Mouse (Mus musculus) midbrain, embryonic 14.5 days (tissue): Measurements from ENCODE around the gene Ppp2r1b. TPM values are rescaled to one million over a fixed set of nuclear protein-coding genes. Genes with fewer than 3 reads are reported as not detected.

ENCODE experiments used
- ATAC-seq: fragments of 200-750 bp; cut with Nextera tagmentation; 2 replicates; pipeline ENCODE4 v1.8.0; 2017; ENCODE audit warnings: moderate number of reproducible peaks, moderate library complexity; ENCODE audit not compliant: low FRiP score, low TSS enrichment
- DNase-seq: peaks from one replicate; pipeline ENCODE4 v3.0.0-alpha.2; 2015
- H3K27ac ChIP-seq: fragments of 300-500 bp; sonication (generic); replicated peaks from 2 replicates; pipeline ENCODE4 v1.5.1; 2014; ENCODE audit warnings: mild to moderate bottlenecking, low read depth, low read length, moderate library complexity
- H3K27me3 ChIP-seq: fragments of 300-500 bp; sonication (generic); 2 replicates; pipeline ENCODE4 v1.6.1; 2014; ENCODE audit warnings: low read length, control low read depth, mixed read lengths; ENCODE audit not compliant: control insufficient read depth, insufficient read depth
- H3K36me3 ChIP-seq: fragments of 300-500 bp; sonication (generic); 2 replicates; pipeline ENCODE4 v1.6.1; 2014; ENCODE audit warnings: low read length, control low read depth; ENCODE audit not compliant: control insufficient read depth, insufficient read depth
- H3K4me1 ChIP-seq: fragments of 300-500 bp; sonication (generic); 2 replicates; pipeline ENCODE4 v1.6.1; 2014; ENCODE audit warnings: mild to moderate bottlenecking, antibody characterized with exemption, low read length, control low read depth; ENCODE audit not compliant: control insufficient read depth, insufficient read depth
- H3K4me2 ChIP-seq: fragments of 300-500 bp; sonication (generic); 2 replicates; pipeline ENCODE4 v1.6.1; 2014; ENCODE audit warnings: mild to moderate bottlenecking, low read length, moderate library complexity
- H3K4me3 ChIP-seq: fragments of 300-500 bp; sonication (generic); replicated peaks from 2 replicates; pipeline ENCODE4 v1.5.1; 2014; ENCODE audit warnings: low read depth, low read length
- H3K9ac ChIP-seq: fragments of 300-500 bp; sonication (generic); replicated peaks from 2 replicates; pipeline ENCODE4 v1.6.1; 2014; ENCODE audit warnings: mild to moderate bottlenecking, low read length, moderate library complexity
- H3K9me3 ChIP-seq: fragments of 300-500 bp; sonication (generic); 2 replicates; pipeline ENCODE4 v1.6.1; 2016; ENCODE audit warnings: low read length, control low read depth, mixed read lengths; ENCODE audit not compliant: control insufficient read depth
- WGBS: fragments of 180-500 bp; shearing (Covaris S2); extraction: QIAGEN DNeasy Blood & Tissue Kit; methylation state at CpG from one replicate; pipeline ENCODE4 v1.1.7; 2014; 5-methylcytosine and 5-hydroxymethylcytosine counted together
- polyA plus RNA-seq: library from polyadenylated mRNA; unstranded; fragments of >200 nt; fragmentation: Nextera tagmentation; extraction: Ambion mirVana; gene quantifications from 2 replicates; pipeline ENCODE4 v1.2.1, GENCODE M21; 2014

The Ppp2r1b gene
- polyA plus RNA-seq, 1 experiment from 2014 or later, result 47.8 TPM

GRCm38 (mm10) chr9:50900026-50900920 lies 55.2 kb downstream of the Ppp2r1b start:
- no peak for ATAC-seq
- H3K27ac ChIP-seq, result no peak overlapping the region
- no peak for DNase-seq

GRCm38 (mm10) chr9:50904196-50904847 lies 59.2 kb downstream of the Ppp2r1b start:
- H3K4me3 ChIP-seq, result no peak overlapping the region
- no peaks in the 10 kb centered on the region for H3K27me3 ChIP-seq
- H3K9ac ChIP-seq, result no peak overlapping the region
- 0 out of 2 replicates have a peak, but pooled peaks cover 4% of the 10 kb centered on the region for H3K36me3 ChIP-seq
- no peak for DNase-seq
- 84% methylated on average over 6 of the region's 6 CpGs for WGBS
- no peaks in the 10 kb centered on the region for H3K4me1 ChIP-seq
- ATAC-seq, result no peak
- H3K9me3 ChIP-seq, result no peaks in the 10 kb centered on the region
- H3K27ac ChIP-seq, result no peak overlapping the region
- no peak overlapping the region for H3K4me2 ChIP-seq

More at GRCm38 (mm10) chr9:50900026-50900920, 55.2 kb downstream of the Ppp2r1b start:
- H3K27me3 ChIP-seq, result no peaks in the 10 kb centered on the region
- H3K4me1 ChIP-seq, result no peaks in the 10 kb centered on the region
- no peak overlapping the region for H3K9ac ChIP-seq
- H3K4me3 ChIP-seq, result no peak overlapping the region
- no peaks in the 10 kb centered on the region for H3K9me3 ChIP-seq
- peaks cover 27% of the 10 kb centered on the region for H3K36me3 ChIP-seq
- no peak overlapping the region for H3K4me2 ChIP-seq
- WGBS, result 77% methylated on average over 7 of the region's 7 CpGs

- Histone ChIP-seq H3K9ac (no peak overlapping the region), H3K27ac (no peak overlapping the region), H3K4me2 (no peak overlapping the region), H3K9me3 (no peaks in the 10 kb centered on the region), H3K4me3 (no peak overlapping the region), H3K36me3 (0 out of 2 replicates have a peak, but pooled peaks cover 4% of the 10 kb centered on the region), H3K27me3 (no peaks in the 10 kb centered on the region), H3K4me1 (no peaks in the 10 kb centered on the region)
- no peak for DNase-seq
- ATAC-seq, result no peak
- WGBS, result 94% methylated on average over 3 of the region's 3 CpGs
Observed at GRCm38 (mm10) chr9:50905321-50905720, 60.2 kb downstream of the Ppp2r1b start.

- DNase-seq (no peak), ATAC-seq (no peak)
- H3K9me3 ChIP-seq, result no peaks in the 10 kb centered on the region
- no peaks in the 10 kb centered on the region for H3K27me3 ChIP-seq
- 0 out of 2 replicates have a peak, but pooled peaks cover 3% of the 10 kb centered on the region for H3K4me1 ChIP-seq
- H3K4me3 ChIP-seq, result no peak overlapping the region
- no peak overlapping the region for H3K4me2 ChIP-seq
- H3K9ac ChIP-seq, result no peak overlapping the region
- 77% methylated on average over 7 of the region's 7 CpGs for WGBS
- H3K36me3 ChIP-seq, result peaks cover 6% of the 10 kb centered on the region; the same call in 1 of the 2 replicates
- H3K27ac ChIP-seq, result no peak overlapping the region
Observed at GRCm38 (mm10) chr9:50911861-50912515, 66.9 kb downstream of the Ppp2r1b start.

GRCm38 (mm10) chr9:50918131-50918530 lies 73.0 kb downstream of the Ppp2r1b start:
- H3K9ac ChIP-seq, result no peak overlapping the region
- H3K27me3 ChIP-seq, result no peaks in the 10 kb centered on the region
- H3K4me3 ChIP-seq, result no peak overlapping the region
- WGBS, result 88% methylated on average over 3 of the region's 3 CpGs
- no peaks in the 10 kb centered on the region for H3K9me3 ChIP-seq
- H3K27ac ChIP-seq, result no peak overlapping the region
- DNase-seq (no peak), ATAC-seq (no peak)
- no peak overlapping the region for H3K4me2 ChIP-seq
- peaks cover 2% of the 10 kb centered on the region; the same call in 1 of the 2 replicates for H3K36me3 ChIP-seq
- H3K4me1 ChIP-seq, result 0 out of 2 replicates have a peak, but pooled peaks cover 3% of the 10 kb centered on the region

- no peak overlapping the region for H3K4me2 ChIP-seq
- no peaks in the 10 kb centered on the region for H3K4me1 ChIP-seq
- no peaks in the 10 kb centered on the region for H3K9me3 ChIP-seq
- DNase-seq, result no peak
- no peak overlapping the region for H3K27ac ChIP-seq
- no peak overlapping the region for H3K9ac ChIP-seq
- H3K27me3 ChIP-seq, result no peaks in the 10 kb centered on the region
- ATAC-seq, result no peak
- no peak overlapping the region for H3K4me3 ChIP-seq
- 0 out of 2 replicates have a peak, but pooled peaks cover 2% of the 10 kb centered on the region for H3K36me3 ChIP-seq
- WGBS, result 97% methylated on average over 2 of the region's 2 CpGs
Observed at GRCm38 (mm10) chr9:50919554-50919953, 74.5 kb downstream of the Ppp2r1b start.

- WGBS, result 92% methylated on average over 3 of the region's 3 CpGs
- no peaks in the 10 kb centered on the region for H3K9me3 ChIP-seq
- no peak for DNase-seq
- no peaks in the 10 kb centered on the region for H3K27me3 ChIP-seq
- 0 out of 2 replicates have a peak, but pooled peaks cover under 1% of the 10 kb centered on the region for H3K36me3 ChIP-seq
- no peak overlapping the region for H3K4me3 ChIP-seq
- no peak for ATAC-seq
- H3K27ac ChIP-seq, result no peak overlapping the region
- no peaks in the 10 kb centered on the region for H3K4me1 ChIP-seq
- H3K4me2 ChIP-seq, result no peak overlapping the region
- H3K9ac ChIP-seq, result no peak overlapping the region
Observed at GRCm38 (mm10) chr9:50920933-50921895, 76.1 kb downstream of the Ppp2r1b start.
